Mouse (Mus musculus) thymus, adult 2 months (tissue): ENCODE measurements around the gene Olfr1192-ps1. TPM values are rescaled to one million over a fixed set of nuclear protein-coding genes. Genes with fewer than 3 reads are reported as not detected.
"Not testable (repeated sequence)": the region's sequence is repeated elsewhere in the genome, so short reads cannot be mapped to it uniquely, and the experiment has no call there.

ENCODE experiments used
- DNase-seq: peaks from one replicate; pipeline ENCODE4 v3.0.0; 2021
- H3K27ac ChIP-seq: fragments of 200-500 bp; 2 replicates; pipeline ENCODE4 v1.5.1; 2012; ENCODE audit warnings: low read length, control low read depth; ENCODE audit not compliant: control insufficient read depth, insufficient read depth
- H3K27me3 ChIP-seq: fragments of 200-500 bp; 2 replicates; pipeline ENCODE4 v1.6.1; 2012; ENCODE audit warnings: mild to moderate bottlenecking, low read length, moderate library complexity, mixed read lengths; ENCODE audit not compliant: control insufficient read depth, insufficient read depth
- H3K36me3 ChIP-seq: fragments of 200-500 bp; 2 replicates; pipeline ENCODE4 v1.6.1; 2012; ENCODE audit warnings: mild to moderate bottlenecking, low read length, moderate library complexity; ENCODE audit not compliant: control insufficient read depth, insufficient read depth
- H3K4me1 ChIP-seq: fragments of 200-500 bp; replicated peaks from 2 replicates; pipeline ENCODE4 v1.6.1; 2012; ENCODE audit warnings: low read length; ENCODE audit not compliant: control insufficient read depth, insufficient read depth
- H3K4me3 ChIP-seq: fragments of 200-500 bp; 2 replicates; pipeline ENCODE4 v1.5.1; 2012; ENCODE audit warnings: mild to moderate bottlenecking, low read length, control low read depth, moderate library complexity; ENCODE audit not compliant: control insufficient read depth, insufficient read depth
- CTCF ChIP-seq: fragments of 200-500 bp; IDR thresholded peaks from 2 replicates; pipeline ENCODE4 v1.5.1; 2012; ENCODE audit warnings: mild to moderate bottlenecking, control low read depth, low read length, moderate library complexity, borderline replicate concordance; ENCODE audit not compliant: control insufficient read depth, poor library complexity, insufficient read depth; ENCODE audit errors: extremely low read depth
- POLR2A ChIP-seq: fragments of 200-500 bp; IDR thresholded peaks from 2 replicates; pipeline ENCODE4 v1.6.1; 2012; ENCODE audit warnings: mild to moderate bottlenecking, low read length, control low read depth, moderate library complexity; ENCODE audit not compliant: control insufficient read depth, poor library complexity, insufficient read depth; ENCODE audit errors: extremely low read depth
- WGBS: fragments of 180-500 bp; shearing (Covaris S2); methylation state at CpG from one replicate; pipeline ENCODE4 v1.1.7; 2018; 5-methylcytosine and 5-hydroxymethylcytosine counted together
- polyA plus RNA-seq: library from polyadenylated mRNA; depleted of rRNA; stranded (reverse); fragments of >200 nt; gene quantifications from 2 replicates; pipeline ENCODE4 v1.2.3, GENCODE M21; 2012; rRNA removed

The Olfr1192-ps1 gene
- not detected in 2 replicates for polyA plus RNA-seq

GRCm38 (mm10) chr2:88648209-88648608, at the start of gene Olfr1192-ps1:
Olfr1192-ps1 (plus strand) TSS chr2:88648509.
- no peak for DNase-seq
- Histone ChIP-seq H3K4me3 (no peak within 1 kb of the TSS), H3K27me3 (no peaks in the 10 kb centered on the region), H3K27ac (no peak within 1 kb of the TSS), H3K36me3 (no peaks in the 10 kb centered on the region), H3K4me1 (no peaks in the 10 kb centered on the region)
- TF ChIP-seq CTCF (no peak), POLR2A (no peak)
- WGBS = 38% methylated on average over 1 of the region's 1 CpGs

GRCm38 (mm10) chr2:88640242-88640641, 8.1 kb upstream of the Olfr1192-ps1 start, which contains the start of gene Olfr1191-ps1:
Olfr1191-ps1 (plus strand) TSS chr2:88640542.
- WGBS = 85% methylated on average over 1 of the region's 1 CpGs
- H3K27me3 ChIP-seq = not testable (repeated sequence)

GRCm38 (mm10) chr2:88675328-88675727, 27.0 kb downstream of the Olfr1192-ps1 start, which contains the start of gene Olfr1193:
Olfr1193 (plus strand) TSS chr2:88675628.
- not testable (repeated sequence) for H3K4me3 ChIP-seq, H3K36me3 ChIP-seq, H3K27me3 ChIP-seq, H3K27ac ChIP-seq, H3K4me1 ChIP-seq, DNase-seq

More at GRCm38 (mm10) chr2:88640242-88640641, 8.1 kb upstream of the Olfr1192-ps1 start, which contains the start of gene Olfr1191-ps1:
- not testable (repeated sequence) for H3K27ac ChIP-seq, H3K4me3 ChIP-seq, H3K4me1 ChIP-seq, DNase-seq, H3K36me3 ChIP-seq

- H3K27ac ChIP-seq = no peak within 1 kb of the TSS
- no peak for DNase-seq
- no peak for TF ChIP-seq CTCF
- TF ChIP-seq POLR2A = no peak
- no peak within 1 kb of the TSS for H3K4me3 ChIP-seq
- no peaks in the 10 kb centered on the region for H3K36me3 ChIP-seq
- no peaks in the 10 kb centered on the region for H3K27me3 ChIP-seq
- no peaks in the 10 kb centered on the region for H3K4me1 ChIP-seq
Measured at GRCm38 (mm10) chr2:88689087-88689486, 40.8 kb downstream of the Olfr1192-ps1 start, which contains the start of gene Olfr1195. Olfr1195 (minus strand) TSS chr2:88689187.

GRCm38 (mm10) chr2:88704497-88704896, 56.2 kb downstream of the Olfr1192-ps1 start, which contains the start of gene Olfr1196:
Olfr1196 (minus strand) TSS chr2:88704597.
- no peaks in the 10 kb centered on the region for H3K4me1 ChIP-seq
- WGBS = 89% methylated on average over 2 of the region's 2 CpGs
- TF ChIP-seq POLR2A (no peak), CTCF (no peak)
- no peaks in the 10 kb centered on the region for H3K36me3 ChIP-seq
- no peak for DNase-seq
- H3K4me3 ChIP-seq = no peak within 1 kb of the TSS
- H3K27ac ChIP-seq = no peak within 1 kb of the TSS
- no peaks in the 10 kb centered on the region for H3K27me3 ChIP-seq

Other genes with a start within 250 kb of the Olfr1192-ps1 start
- not detected in 2 replicates for gene Olfr1179, start 242.1 kb upstream of the Olfr1192-ps1 start, polyA plus RNA-seq
- gene Olfr1180, start 229.4 kb upstream of the Olfr1192-ps1 start, polyA plus RNA-seq = not detected in 2 replicates
- not detected in 2 replicates for gene Olfr1181, start 222.3 kb upstream of the Olfr1192-ps1 start, polyA plus RNA-seq
- not detected in 2 replicates for gene Gm13757, start 199.4 kb upstream of the Olfr1192-ps1 start, polyA plus RNA-seq
- gene Olfr1183, start 193.6 kb upstream of the Olfr1192-ps1 start, polyA plus RNA-seq = not detected in 2 replicates
- gene Olfr1184, start 164.9 kb upstream of the Olfr1192-ps1 start, polyA plus RNA-seq = not detected in 2 replicates
- not detected in 2 replicates for gene Olfr1185-ps1, start 155.2 kb upstream of the Olfr1192-ps1 start, polyA plus RNA-seq
- gene Olfr1186, start 130.0 kb upstream of the Olfr1192-ps1 start, polyA plus RNA-seq = not detected in 2 replicates
- gene Olfr1188, start 91.6 kb upstream of the Olfr1192-ps1 start, polyA plus RNA-seq = not detected in 2 replicates
- not detected in 2 replicates for gene Olfr1189, start 62.1 kb upstream of the Olfr1192-ps1 start, polyA plus RNA-seq
- not detected in 2 replicates for gene Olfr1191-ps1, start 8.0 kb upstream of the Olfr1192-ps1 start, polyA plus RNA-seq
- gene Olfr1193, start 27.1 kb downstream of the Olfr1192-ps1 start, polyA plus RNA-seq = not detected in 2 replicates
- not detected in 2 replicates for gene Olfr1195, start 40.7 kb downstream of the Olfr1192-ps1 start, polyA plus RNA-seq
- gene Olfr1196, start 56.1 kb downstream of the Olfr1192-ps1 start, polyA plus RNA-seq = not detected in 2 replicates
- gene Olfr1197, start 83.9 kb downstream of the Olfr1192-ps1 start, polyA plus RNA-seq = not detected in 2 replicates
- gene Olfr1198, start 102.9 kb downstream of the Olfr1192-ps1 start, polyA plus RNA-seq = not detected in 2 replicates
- gene Olfr1199, start 112.0 kb downstream of the Olfr1192-ps1 start, polyA plus RNA-seq = not detected in 2 replicates
- gene Olfr1200, start 122.0 kb downstream of the Olfr1192-ps1 start, polyA plus RNA-seq = not detected in 2 replicates
- gene Olfr1201, start 144.5 kb downstream of the Olfr1192-ps1 start, polyA plus RNA-seq = not detected in 2 replicates
- gene Olfr1202, start 166.0 kb downstream of the Olfr1192-ps1 start, polyA plus RNA-seq = not detected in 2 replicates
- not detected in 2 replicates for gene Olfr1205, start 181.2 kb downstream of the Olfr1192-ps1 start, polyA plus RNA-seq
- gene Olfr1204, start 200.8 kb downstream of the Olfr1192-ps1 start, polyA plus RNA-seq = not detected in 2 replicates
- gene Olfr1206, start 214.7 kb downstream of the Olfr1192-ps1 start, polyA plus RNA-seq = not detected in 2 replicates